Mouse (Mus musculus): ENCODE data around the gene Ubap1l. TPM values are rescaled to one million over a fixed set of nuclear protein-coding genes. Genes with fewer than 3 reads are reported as not detected.
A peak's percentile ranks its signal among the peaks of the same experiment; 100 is the strongest.

The Ubap1l gene
- polyA plus RNA-seq, 1 experiment from 2014 or later = 0.83 TPM

DNA sequence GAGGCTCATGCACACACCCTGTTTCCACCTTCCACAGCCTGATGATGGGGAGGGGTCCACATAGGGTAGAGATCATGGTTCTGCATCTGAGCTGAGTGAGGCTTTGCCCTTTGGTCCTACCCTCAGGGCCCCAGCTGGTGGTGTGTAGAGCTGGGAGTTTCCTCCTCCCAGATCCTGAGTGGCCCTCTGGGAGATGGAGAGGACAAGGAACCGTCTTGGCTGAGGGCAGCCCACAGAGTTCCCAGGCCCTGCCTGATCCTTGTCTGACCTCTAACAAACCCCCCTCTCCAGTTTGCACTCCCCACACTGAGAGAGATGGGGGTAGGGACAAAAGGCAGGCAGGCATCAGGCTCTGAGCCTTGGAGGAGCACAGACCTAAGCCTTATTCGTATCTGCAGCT, 33.5 kb downstream of the Ubap1l start:
- peaks cover 32% of the 10 kb centered on the region for H3K27me3 ChIP-seq

DNA sequence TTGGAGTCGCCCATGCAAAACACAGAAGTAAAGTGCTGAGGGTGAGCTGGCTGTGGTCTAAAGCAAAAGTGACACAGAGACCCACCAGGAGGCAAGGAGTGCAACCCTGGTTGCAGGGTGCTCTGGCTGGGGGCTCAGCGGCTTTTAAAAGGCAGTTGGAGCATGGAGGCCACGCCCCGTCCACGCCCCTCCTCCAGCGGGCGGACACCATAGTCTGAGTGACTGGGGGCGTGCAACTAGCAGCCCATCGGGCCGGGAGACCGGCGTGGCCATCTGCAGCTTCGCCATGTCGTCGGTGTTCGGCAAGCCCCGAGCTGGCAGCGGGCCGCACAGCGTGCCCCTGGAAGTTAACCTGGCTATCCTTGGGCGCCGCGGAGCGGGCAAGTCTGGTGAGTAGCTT, 37.4 kb downstream of the Ubap1l start, which contains the start of gene Rasl12:
TSS of gene Rasl12 (plus strand) at position 228 of the 400 bp plus-strand sequence.
- ATAC-seq (replicated peaks) = peak; percentile 80
- H3K4me1 ChIP-seq = peaks cover 11% of the 10 kb centered on the region; the same call in 1 of the 2 replicates
- WGBS = under 1% methylated on average over 24 of the region's 24 CpGs
- no peaks in the 10 kb centered on the region for H3K9me3 ChIP-seq
- H3K4me2 ChIP-seq (replicated peaks) = peak within 1 kb of the TSS; percentile 70
- H3K9ac ChIP-seq (replicated peaks) = peak within 1 kb of the TSS; percentile 61
- no peak within 1 kb of the TSS for H3K27ac ChIP-seq (replicated peaks)
- H3K27me3 ChIP-seq = no peaks in the 10 kb centered on the region
- no peaks in the 10 kb centered on the region for H3K36me3 ChIP-seq
- H3K4me3 ChIP-seq = peak within 1 kb of the TSS; percentile 49

More for the DNA sequence above, 33.5 kb downstream of the Ubap1l start:
- WGBS = 77% methylated on average over 2 of the region's 2 CpGs
- peaks cover 16% of the 10 kb centered on the region for H3K4me1 ChIP-seq
- H3K9ac ChIP-seq (replicated peaks) = no peak overlapping the region
- H3K36me3 ChIP-seq = no peaks in the 10 kb centered on the region
- H3K27ac ChIP-seq (replicated peaks) = no peak overlapping the region
- H3K9me3 ChIP-seq = no peaks in the 10 kb centered on the region
- H3K4me2 ChIP-seq (replicated peaks) = no peak overlapping the region
- no peak overlapping the region for H3K4me3 ChIP-seq
- ATAC-seq (replicated peaks) = no peak

DNA sequence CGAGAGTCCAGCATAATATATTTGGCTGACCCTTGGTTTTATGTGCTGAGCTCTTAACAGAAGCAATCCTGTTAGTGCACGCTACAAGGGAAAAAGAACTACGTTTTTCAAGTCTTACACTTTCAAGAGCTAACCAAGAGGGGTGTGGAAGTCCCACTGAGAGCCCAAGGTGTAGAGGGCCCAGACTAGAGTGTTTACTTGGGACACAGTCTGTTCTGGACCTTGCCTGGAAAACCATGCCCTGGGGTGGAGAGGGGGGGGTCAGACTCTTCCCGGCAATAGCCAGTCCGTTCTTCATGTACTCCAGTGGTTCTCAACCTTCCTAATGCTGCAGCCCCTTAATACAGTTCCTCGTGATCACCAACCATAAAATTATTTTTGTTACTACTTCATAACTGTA, 39.1 kb downstream of the Ubap1l start:
- peaks cover 19% of the 10 kb centered on the region for H3K4me1 ChIP-seq
- no peak for ATAC-seq (replicated peaks)
- no peak overlapping the region for H3K4me3 ChIP-seq
- H3K36me3 ChIP-seq = no peaks in the 10 kb centered on the region
- WGBS = 89% methylated on average over 6 of the region's 6 CpGs
- H3K27ac ChIP-seq (replicated peaks) = no peak overlapping the region
- no peak overlapping the region for H3K4me2 ChIP-seq (replicated peaks)
- H3K27me3 ChIP-seq = no peaks in the 10 kb centered on the region
- no peaks in the 10 kb centered on the region for H3K9me3 ChIP-seq
- H3K9ac ChIP-seq (replicated peaks) = no peak overlapping the region

DNA sequence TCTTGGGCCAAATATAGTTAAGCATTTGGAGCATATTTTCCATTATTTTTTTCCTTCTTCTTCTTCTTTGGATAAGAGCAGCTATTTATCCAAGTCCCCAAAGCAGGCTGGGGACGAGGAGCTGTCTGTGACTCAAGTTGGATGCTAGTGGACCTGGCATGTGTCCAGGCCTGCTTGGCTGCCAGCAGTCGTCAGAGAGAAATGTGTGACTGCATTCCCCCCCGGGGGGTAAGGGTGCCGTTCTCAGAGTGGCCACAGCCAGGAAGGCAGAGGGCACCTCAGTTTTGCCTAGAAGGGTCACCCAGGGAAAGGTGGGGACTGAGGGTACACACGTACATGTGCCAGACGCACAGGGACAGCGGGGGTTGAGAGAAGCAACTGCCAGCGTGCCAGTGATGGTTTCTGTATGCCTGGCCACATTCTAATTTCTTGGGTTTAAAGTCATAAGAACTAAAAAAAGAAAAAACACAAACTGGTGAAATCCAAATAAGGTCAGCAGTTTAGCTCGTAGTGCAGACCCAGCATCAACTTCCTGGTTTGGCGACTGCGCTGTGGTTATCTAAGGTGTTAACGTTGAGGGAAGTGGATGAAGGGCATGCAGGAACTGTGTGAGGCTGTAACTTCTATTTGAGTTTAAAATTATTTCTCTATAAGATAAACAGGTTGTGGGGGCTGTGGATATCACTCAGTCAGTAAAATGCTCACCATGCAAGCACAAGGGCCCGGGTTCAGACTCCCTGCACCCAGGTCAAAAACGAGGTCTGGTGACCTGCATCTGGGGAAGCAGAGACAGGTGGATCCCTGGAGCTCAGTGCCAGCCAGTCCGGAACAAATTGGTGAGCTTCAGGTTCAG, 43.7 kb downstream of the Ubap1l start:
- no peak overlapping the region for H3K4me3 ChIP-seq
- H3K27me3 ChIP-seq = no peaks in the 10 kb centered on the region
- H3K27ac ChIP-seq (replicated peaks) = no peak overlapping the region; the same call in 1 of the 2 replicates
- H3K4me1 ChIP-seq = peaks cover 8% of the 10 kb centered on the region
- no peaks in the 10 kb centered on the region for H3K36me3 ChIP-seq
- WGBS = 66% methylated on average over 15 of the region's 15 CpGs
- no peak overlapping the region for H3K4me2 ChIP-seq (replicated peaks)
- no peak overlapping the region for H3K9ac ChIP-seq (replicated peaks)
- no peak for ATAC-seq (replicated peaks)
- no peaks in the 10 kb centered on the region for H3K9me3 ChIP-seq

DNA sequence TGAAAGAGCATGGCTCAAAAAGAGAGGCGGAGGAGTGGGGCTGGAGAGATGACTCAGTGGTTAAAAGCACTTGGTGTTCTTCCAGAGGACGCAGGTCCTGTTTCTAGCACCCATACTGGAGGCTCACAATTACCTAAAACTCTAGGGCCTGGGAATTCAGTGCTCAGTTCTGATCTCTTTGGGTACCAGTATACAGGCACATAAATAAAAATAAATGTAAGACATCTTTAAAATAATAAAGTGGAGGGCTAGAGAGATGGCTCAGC, 44.3 kb downstream of the Ubap1l start:
- Histone ChIP-seq H3K9ac (replicated peaks) (no peak overlapping the region), H3K27ac (replicated peaks) (no peak overlapping the region), H3K9me3 (no peaks in the 10 kb centered on the region), H3K4me2 (replicated peaks) (no peak overlapping the region), H3K4me1 (peaks cover 8% of the 10 kb centered on the region), H3K4me3 (no peak overlapping the region), H3K36me3 (no peaks in the 10 kb centered on the region), H3K27me3 (no peaks in the 10 kb centered on the region)
- WGBS = 83% methylated on average over 2 of the region's 2 CpGs
- no peak for ATAC-seq (replicated peaks)

GRCm38 (mm10) chr9:65407327-65407726, 46.5 kb downstream of the Ubap1l start:
- WGBS = 93% methylated on average over 5 of the region's 5 CpGs
- no peaks in the 10 kb centered on the region for H3K36me3 ChIP-seq
- no peak overlapping the region for H3K9ac ChIP-seq (replicated peaks)
- H3K27me3 ChIP-seq = no peaks in the 10 kb centered on the region
- H3K27ac ChIP-seq (replicated peaks) = no peak overlapping the region
- H3K4me3 ChIP-seq = no peak overlapping the region
- H3K4me1 ChIP-seq = peaks cover 8% of the 10 kb centered on the region
- no peak overlapping the region for H3K4me2 ChIP-seq (replicated peaks)
- no peaks in the 10 kb centered on the region for H3K9me3 ChIP-seq
- ATAC-seq (replicated peaks) = no peak

- no peak for ATAC-seq (replicated peaks)
- no peak overlapping the region for H3K4me3 ChIP-seq
- no peak overlapping the region for H3K4me2 ChIP-seq (replicated peaks)
- no peaks in the 10 kb centered on the region for H3K36me3 ChIP-seq
- H3K9ac ChIP-seq (replicated peaks) = no peak overlapping the region
- H3K4me1 ChIP-seq = peaks cover 8% of the 10 kb centered on the region
- 70% methylated on average over 3 of the region's 3 CpGs for WGBS
- no peaks in the 10 kb centered on the region for H3K9me3 ChIP-seq
- H3K27me3 ChIP-seq = no peaks in the 10 kb centered on the region
- no peak overlapping the region for H3K27ac ChIP-seq (replicated peaks)
Observed at GRCm38 (mm10) chr9:65407861-65408260, 47.0 kb downstream of the Ubap1l start.

GRCm38 (mm10) chr9:65408871-65409295, 48.0 kb downstream of the Ubap1l start:
- H3K9ac ChIP-seq (replicated peaks) = no peak overlapping the region
- no peaks in the 10 kb centered on the region for H3K36me3 ChIP-seq
- 79% methylated on average over 5 of the region's 5 CpGs for WGBS

DNA sequence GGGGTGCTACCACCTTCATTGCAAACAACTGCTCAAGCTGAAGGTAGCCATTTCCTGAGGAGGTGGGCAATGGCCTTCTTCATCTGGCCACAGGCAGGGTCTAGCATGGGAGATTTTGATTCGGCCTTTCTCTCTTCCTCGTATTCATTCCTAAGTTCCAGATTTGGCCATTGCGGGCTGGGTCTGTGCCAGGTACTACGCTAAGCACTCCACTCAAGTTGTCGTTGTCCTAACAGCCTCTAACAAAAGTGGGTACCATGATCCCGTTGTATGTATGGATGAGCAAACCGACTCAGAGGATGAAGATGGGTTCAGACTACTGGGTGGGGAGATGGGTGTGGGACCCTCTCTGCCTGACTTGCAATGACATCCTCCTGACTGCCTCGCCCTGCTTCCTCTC, 49.5 kb downstream of the Ubap1l start:
- H3K4me3 ChIP-seq = no peak overlapping the region
- WGBS = 88% methylated on average over 8 of the region's 8 CpGs
- ATAC-seq (replicated peaks) = no peak
- no peak overlapping the region for H3K9ac ChIP-seq (replicated peaks)
- H3K27me3 ChIP-seq = no peaks in the 10 kb centered on the region
- no peaks in the 10 kb centered on the region for H3K9me3 ChIP-seq
- H3K4me2 ChIP-seq (replicated peaks) = no peak overlapping the region
- no peaks in the 10 kb centered on the region for H3K4me1 ChIP-seq
- H3K27ac ChIP-seq (replicated peaks) = no peak overlapping the region
- no peaks in the 10 kb centered on the region for H3K36me3 ChIP-seq

More at GRCm38 (mm10) chr9:65408871-65409295, 48.0 kb downstream of the Ubap1l start:
- Histone ChIP-seq H3K27me3 (no peaks in the 10 kb centered on the region), H3K4me3 (no peak overlapping the region), H3K4me2 (replicated peaks) (no peak overlapping the region), H3K9me3 (no peaks in the 10 kb centered on the region), H3K27ac (replicated peaks) (no peak overlapping the region), H3K4me1 (peaks cover 8% of the 10 kb centered on the region)
- ATAC-seq (replicated peaks) = no peak

GRCm38 (mm10) chr9:65411326-65411725, 50.5 kb downstream of the Ubap1l start:
- H3K27me3 ChIP-seq = no peaks in the 10 kb centered on the region
- no peak overlapping the region for H3K4me3 ChIP-seq
- H3K36me3 ChIP-seq = no peaks in the 10 kb centered on the region
- H3K4me1 ChIP-seq = no peaks in the 10 kb centered on the region
- H3K4me2 ChIP-seq (replicated peaks) = no peak overlapping the region
- no peak overlapping the region for H3K9ac ChIP-seq (replicated peaks)
- WGBS = 70% methylated on average over 3 of the region's 3 CpGs
- no peak overlapping the region for H3K27ac ChIP-seq (replicated peaks)
- no peak for ATAC-seq (replicated peaks)
- no peaks in the 10 kb centered on the region for H3K9me3 ChIP-seq

GRCm38 (mm10) chr9:65417738-65418137, 56.9 kb downstream of the Ubap1l start:
- H3K9ac ChIP-seq (replicated peaks) = no peak overlapping the region
- no peaks in the 10 kb centered on the region for H3K9me3 ChIP-seq
- no peak overlapping the region for H3K27ac ChIP-seq (replicated peaks)
- H3K36me3 ChIP-seq = no peaks in the 10 kb centered on the region
- H3K27me3 ChIP-seq = no peaks in the 10 kb centered on the region
- WGBS = 24% methylated on average over 3 of the region's 3 CpGs
- ATAC-seq (replicated peaks) = no peak
- no peaks in the 10 kb centered on the region for H3K4me1 ChIP-seq
- no peak overlapping the region for H3K4me2 ChIP-seq (replicated peaks)
- no peak overlapping the region for H3K4me3 ChIP-seq

DNA sequence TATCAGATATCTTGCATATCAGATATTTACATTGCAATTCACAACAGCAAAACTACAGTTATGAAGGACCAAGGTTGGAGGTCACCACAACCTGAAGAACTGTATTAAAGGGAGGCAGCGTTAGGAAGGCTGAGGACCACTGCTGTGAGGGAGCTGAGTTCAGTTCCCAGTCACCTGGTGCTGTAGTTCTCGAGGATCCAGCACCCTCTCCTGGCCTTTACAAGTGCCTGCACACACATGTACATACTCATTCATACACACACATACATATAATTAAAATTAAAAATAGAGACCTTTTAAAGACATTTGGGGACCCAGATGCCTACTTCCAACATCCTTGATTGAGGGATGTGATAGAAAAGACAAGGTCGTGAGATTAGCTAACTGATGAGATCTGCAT, 58.8 kb downstream of the Ubap1l start:
- Histone ChIP-seq H3K9me3 (no peaks in the 10 kb centered on the region), H3K27me3 (no peaks in the 10 kb centered on the region), H3K9ac (replicated peaks) (no peak overlapping the region), H3K4me1 (no peaks in the 10 kb centered on the region), H3K27ac (replicated peaks) (no peak overlapping the region), H3K4me2 (replicated peaks) (no peak overlapping the region), H3K4me3 (no peak overlapping the region), H3K36me3 (no peaks in the 10 kb centered on the region)
- WGBS = 79% methylated on average over 3 of the region's 3 CpGs
- ATAC-seq (replicated peaks) = no peak

Measured in forebrain, embryonic 15.5 days (tissue).